Mouse (Mus musculus) forelimb bud, embryonic 11.5 days (tissue): Measurements from ENCODE around the gene Lrp4.
"Not testable (repeated sequence)": the region's sequence is repeated elsewhere in the genome, so short reads cannot be mapped to it uniquely, and the experiment has no call there.

Experiments used
- DNase-seq: peaks from one replicate; pipeline ENCODE4 v3.0.0-alpha.2; 2012; ENCODE audit warnings: low read depth, low spot score

Lrp4 gene

DNA sequence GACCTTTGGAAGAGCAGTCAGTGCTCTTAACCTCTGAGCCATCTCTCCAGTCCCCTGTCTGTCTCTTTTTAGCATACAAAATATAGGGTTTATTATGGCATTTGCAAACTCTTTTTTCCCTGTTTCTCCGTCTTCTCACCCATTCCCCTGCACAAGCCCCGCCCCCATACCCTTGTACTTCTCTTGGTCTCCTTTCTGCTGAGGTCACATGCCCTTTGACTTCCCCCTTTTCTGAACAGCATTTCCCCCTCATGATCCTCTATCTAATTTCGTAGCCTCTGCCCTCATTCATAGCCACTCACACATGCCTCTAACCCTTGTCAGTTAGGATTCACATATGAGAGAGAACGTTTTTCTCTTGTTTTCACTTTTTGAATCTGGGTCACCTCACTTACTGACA, 27.4 kb downstream of the Lrp4 start:
- no peak for DNase-seq

GRCm38 (mm10) chr2:91485256-91485655, 27.9 kb downstream of the Lrp4 start:
- DNase-seq = no peak

DNA sequence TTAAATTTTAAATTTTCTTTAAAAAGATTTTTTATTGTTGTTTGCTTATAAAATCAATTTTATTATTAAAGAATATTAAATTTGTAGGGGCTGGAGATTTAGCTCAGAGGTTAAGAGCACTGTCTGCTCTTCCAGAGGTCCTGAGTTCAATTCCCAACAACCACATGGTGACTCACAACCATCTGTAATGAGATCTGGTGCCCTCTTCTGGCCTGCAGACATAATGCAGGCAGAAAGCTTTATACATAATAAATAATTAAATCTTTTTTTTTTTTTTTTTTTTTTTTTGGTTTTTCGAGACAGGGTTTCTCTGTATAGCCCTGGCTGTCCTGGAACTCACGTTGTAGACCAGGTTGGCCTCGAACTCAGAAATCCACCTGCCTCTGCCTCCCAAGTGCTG, 30.0 kb downstream of the Lrp4 start:
- not testable (repeated sequence) for DNase-seq

- DNase-seq = no peak
Measured at GRCm38 (mm10) chr2:91492071-91492635, 34.8 kb downstream of the Lrp4 start.

DNA sequence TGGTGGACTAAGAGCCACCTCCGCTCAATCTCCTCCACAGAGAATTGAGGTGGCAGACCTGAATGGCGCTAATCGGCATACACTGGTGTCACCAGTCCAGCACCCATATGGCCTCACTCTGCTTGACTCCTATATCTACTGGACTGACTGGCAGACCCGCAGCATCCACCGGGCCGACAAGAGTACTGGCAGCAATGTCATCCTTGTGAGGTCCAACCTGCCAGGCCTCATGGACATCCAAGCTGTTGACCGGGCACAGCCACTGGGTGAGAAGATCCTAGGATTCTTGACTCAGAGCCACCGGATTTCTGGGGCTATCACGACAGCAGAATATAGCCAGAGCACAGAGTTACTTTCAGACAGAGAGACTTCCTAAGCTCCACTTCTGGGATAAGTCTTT, 36.7 kb downstream of the Lrp4 start:
- no peak for DNase-seq

DNA sequence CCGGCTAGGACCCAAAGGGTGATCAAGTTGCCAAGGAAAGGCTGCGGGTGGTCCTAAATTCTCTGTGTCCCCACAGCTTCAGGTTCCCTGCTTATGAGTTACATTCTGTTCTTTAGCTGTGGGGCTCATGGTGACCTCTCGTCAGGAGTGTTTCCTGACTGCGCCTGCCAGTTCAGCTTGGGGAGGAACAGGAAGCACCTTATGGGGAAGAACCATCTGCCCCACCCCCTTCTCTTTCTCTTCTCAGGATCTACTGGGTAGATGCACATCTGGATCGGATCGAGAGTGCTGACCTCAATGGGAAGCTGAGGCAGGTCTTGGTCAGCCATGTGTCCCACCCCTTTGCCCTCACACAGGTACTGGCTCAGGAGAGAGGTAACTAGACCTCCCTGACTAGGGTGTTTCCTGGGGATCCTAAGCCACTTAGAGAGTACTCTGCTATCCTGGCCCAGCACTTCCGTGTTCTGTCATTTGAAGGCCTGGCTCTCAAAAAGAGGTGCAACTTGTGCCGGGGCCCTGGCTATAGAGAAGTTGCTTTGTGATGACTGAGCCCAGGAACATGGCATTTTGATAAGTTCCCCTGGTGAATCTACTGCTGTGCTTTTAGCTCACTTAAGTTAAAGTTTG, 40.9 kb downstream of the Lrp4 start:
- no peak for DNase-seq

DNA sequence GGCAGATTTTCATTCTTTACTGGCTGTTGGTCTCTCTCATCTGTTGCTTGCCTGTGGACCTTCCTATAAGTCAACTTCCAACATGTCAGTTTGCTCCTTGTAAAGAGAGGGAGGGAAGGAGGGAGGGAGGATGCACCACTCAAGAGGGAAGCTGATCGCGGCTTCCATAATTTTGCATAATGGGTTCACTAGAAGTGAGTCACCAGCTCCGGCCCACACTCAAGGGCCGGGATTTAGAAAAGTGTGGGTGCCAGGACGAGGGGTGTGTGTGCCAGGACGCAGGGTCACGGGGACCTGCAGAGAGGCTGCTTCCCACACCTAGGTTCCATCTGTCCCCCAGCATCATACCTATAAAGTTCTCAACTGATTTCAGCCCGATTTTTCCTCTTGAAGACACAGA, 50.8 kb downstream of the Lrp4 start:
- DNase-seq = no peak

GRCm38 (mm10) chr2:91517186-91517585, 59.9 kb downstream of the Lrp4 start:
- no peak for DNase-seq

GRCm38 (mm10) chr2:91526294-91527146, 69.2 kb downstream of the Lrp4 start, which contains the start of gene Ckap5:
Gene Ckap5, plus strand, starts transcription at chr2:91526762.
- peak; percentile 94 for DNase-seq

- peak; percentile 39 for DNase-seq
Measured at GRCm38 (mm10) chr2:91527147-91527486, 69.8 kb downstream of the Lrp4 start.

DNA sequence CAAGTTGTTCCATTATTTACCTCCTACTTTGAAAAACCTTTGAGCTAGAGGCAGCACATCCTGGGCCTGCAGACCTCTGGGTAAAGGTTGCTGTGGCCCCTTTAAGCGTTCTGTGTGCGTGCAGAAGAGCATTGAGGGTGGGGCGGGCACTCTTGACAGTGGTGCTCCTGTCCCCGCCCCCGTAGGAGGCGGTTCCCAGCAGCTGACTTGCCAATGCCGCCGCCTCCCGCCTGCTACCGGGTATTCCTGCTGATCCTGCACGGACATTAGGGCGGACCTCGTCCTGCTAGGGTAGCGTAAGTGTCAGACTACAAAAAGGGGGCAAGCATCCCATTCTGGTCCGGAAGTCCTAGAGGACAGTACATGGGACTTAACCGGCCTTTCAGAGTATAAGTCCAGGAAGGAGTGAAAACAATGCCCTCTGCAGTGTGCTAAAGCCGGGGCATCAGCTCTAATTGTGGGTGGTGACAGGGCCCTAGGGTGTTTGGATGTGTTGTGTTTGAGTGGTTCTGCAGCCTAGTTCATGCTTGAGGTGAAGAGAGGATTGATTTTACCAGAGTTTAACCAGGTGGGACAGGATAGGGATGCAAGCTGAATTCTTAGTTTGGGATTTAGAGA, 80.4 kb downstream of the Lrp4 start:
- DNase-seq = peak; percentile 51
